Mouse (Mus musculus) testis, postnatal 14 days (tissue): ENCODE results near the gene Tigd4.

Experiments used
- DNase-seq: peaks from one replicate; pipeline ENCODE4 v3.0.0; 2021; ENCODE audit warnings: low spot score

Tigd4 gene

DNA sequence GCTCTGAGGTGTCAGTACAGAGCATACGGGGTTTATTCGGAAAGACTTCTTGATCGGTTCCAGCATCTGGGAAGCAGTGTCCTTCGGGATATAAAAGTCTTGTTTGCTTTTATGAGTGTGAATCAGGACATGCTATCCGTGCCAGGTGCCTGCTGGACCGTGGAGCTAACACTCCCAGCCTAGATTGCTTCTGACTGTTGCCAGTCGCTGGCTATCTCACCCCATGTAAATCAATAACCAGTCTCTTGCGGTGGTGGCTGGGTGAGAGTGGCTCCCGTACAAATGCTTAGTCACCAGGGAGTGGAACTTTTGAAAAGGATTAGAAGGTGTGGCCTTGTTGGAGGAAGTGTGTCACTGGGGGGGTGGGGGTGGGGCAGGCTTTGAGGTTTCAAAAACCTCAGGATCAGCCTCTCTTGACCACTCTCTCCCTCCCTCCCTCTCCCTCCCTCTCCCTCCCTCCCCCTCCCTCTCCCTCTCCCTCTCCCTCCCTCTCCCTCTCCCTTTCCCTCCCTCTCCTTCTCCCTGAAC, 16.9 kb downstream of the Tigd4 start:
- no peak for DNase-seq

DNA sequence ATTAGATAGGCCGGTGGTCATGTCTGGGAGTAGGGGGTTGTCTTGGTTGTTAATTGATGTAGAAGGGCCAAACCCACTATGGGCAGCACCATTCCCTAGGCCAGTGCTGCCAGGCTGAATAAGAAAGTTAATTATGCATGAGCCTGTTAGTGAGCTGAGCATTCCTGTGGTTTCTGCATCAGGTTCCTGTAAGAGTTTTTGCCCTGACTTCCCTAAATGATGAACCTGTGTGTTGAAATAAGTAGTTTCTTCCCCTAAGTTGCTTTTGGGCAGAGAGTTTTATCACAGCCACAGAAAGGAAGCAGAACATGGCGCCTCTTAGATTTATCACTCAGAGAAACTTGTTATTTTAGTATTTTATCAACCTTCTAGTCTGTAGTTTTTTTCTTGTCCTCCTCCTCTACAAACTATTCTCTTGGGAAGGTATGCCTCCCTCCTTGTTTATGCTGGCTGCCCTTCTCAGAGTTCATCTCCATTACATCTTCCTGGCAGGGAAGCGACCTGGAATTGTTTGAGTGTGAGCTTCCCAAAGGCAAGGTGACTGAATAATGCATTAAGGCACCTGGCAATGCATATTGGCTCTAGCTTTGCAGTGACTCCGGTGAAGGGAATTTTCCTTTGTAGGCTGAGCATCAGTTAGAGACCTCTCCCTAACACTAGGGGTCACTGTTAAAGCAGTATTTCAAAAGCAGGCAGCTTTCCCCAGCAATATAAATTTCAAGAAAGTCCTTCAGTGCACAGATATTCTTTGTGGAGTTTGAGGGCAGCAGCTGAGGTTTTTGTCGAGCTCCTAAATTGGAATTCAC, 21.9 kb downstream of the Tigd4 start:
- no peak for DNase-seq

DNA sequence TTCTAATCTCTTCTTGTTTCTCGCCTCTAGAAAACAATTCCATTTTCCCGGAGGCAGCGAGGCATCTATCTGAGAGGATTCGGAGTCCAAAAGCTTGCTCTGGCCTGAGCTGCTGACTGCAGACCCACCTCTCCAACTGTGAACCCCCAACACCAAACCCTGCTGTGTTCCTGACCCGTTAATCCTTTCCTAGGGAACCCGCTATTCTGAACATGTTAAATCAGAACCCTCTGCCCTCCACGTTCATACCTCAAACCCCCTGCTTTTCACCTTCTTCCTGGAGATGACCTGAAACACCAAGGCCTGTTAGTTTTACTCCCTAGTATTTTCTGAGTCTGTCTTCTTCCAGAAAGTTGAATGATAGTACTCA, 22.5 kb downstream of the Tigd4 start:
- DNase-seq, result no peak

DNA sequence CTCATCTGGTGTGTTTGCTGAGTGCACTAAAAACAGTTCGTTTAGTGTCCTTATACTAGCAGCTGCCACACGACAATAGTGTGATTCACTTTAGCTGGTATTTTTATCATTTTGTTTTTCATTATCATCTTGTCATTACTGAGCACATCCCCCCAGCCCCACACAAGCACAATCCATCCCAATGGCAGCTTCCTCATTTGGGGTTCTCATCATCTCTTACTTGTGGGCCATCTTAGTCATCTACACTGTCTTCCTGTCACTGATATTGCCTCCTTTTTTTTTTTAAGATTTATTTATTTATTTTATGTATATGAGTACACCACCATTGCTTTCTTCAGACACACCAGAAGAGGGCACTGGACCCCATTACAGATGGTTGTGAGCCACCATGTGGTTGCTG, 25.3 kb downstream of the Tigd4 start:
- DNase-seq, result no peak

DNA sequence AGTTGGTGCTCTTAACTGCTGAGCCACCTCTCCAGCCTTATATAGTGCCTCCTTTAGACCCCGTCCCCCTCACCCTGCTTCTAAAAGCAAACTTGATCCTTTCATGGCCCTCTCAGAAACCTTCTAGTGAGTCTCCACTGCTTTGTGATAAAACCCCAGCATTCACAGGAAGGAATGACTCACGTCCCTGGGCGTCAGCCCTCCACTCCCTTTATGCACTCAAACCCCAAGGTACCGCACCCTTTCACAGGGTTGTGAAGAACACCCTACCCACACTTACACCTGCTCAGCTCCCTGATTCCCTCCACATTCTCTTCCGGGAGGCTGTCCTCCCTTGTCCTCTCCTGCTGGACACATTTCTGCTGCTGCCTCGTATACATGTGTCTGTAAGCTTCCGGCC, 25.7 kb downstream of the Tigd4 start:
- DNase-seq, result no peak

DNA sequence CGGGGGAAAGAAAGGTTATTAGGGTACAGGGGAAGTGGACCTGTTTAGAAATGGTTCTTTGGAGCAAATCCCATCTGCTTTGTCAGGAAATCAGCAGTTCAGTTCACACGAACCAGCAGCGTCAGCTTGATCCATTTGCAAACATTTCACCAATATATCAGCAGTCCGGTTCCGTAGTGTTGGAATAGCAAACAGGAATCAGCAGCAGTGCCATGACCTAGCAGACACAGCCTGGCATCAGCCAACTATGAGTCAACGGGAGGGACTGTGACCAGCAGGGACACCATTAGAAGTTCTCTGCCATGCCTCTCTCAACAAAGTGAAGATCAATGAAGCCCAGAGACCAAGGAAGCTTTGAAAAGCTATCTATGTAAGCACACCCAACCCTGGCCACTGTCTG, 26.4 kb downstream of the Tigd4 start:
- DNase-seq, result no peak

DNA sequence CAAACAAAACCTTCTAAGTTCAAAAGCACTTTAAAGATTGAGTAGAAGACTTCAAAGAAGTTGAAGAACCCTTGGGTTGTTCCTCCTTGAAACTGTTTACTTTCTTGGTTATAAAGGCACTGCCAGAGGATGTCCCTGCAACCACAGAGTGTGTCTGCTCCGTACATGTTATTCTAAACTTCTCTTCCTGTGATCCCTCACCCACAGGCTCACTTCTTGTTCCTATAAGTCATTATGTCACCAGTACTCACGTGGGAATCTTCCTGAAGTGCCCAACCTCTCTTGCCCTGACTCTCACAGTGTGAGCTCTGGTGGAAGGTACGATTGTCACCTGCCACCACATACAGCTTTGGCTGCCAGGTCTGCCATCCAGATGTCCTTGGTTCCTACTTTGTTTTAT, 28.7 kb downstream of the Tigd4 start:
- no peak for DNase-seq

DNA sequence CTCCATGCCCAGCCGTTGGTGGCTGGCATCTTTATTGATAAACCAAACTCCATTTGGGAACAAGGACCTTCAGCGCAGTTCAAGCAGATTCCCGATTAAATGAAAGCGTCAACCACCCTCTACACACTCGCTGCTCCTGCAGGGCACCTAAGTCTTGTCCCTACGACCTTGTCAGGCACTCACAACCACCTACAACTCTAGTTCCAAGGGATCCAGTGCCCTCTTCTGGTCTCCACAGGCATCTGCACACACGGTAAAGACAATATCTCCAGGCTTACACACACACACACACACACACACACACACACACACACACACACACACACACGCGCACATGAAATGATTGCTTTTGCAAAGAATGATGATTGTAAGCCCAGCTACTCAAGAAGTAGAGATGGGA, 38.2 kb downstream of the Tigd4 start:
- DNase-seq, result no peak

DNA sequence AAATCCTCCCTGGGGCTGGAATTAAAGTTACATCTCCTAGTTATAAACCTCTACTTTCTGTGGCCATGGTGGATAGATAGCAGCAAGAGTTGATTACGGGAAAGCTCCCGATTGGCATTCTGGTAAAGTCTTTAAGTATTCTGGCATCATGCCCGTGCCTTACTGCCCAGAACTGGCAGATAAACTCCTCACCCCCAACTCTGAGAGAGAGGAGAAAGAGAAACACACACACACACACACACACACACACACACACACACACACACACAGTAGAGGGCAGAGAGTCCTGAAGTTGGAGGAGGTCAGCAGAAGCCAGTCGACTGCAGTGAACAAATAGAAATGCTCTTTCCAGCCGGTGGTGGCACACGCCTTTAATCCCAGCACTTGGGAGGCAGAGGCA, 43.7 kb downstream of the Tigd4 start:
- DNase-seq, result no peak

DNA sequence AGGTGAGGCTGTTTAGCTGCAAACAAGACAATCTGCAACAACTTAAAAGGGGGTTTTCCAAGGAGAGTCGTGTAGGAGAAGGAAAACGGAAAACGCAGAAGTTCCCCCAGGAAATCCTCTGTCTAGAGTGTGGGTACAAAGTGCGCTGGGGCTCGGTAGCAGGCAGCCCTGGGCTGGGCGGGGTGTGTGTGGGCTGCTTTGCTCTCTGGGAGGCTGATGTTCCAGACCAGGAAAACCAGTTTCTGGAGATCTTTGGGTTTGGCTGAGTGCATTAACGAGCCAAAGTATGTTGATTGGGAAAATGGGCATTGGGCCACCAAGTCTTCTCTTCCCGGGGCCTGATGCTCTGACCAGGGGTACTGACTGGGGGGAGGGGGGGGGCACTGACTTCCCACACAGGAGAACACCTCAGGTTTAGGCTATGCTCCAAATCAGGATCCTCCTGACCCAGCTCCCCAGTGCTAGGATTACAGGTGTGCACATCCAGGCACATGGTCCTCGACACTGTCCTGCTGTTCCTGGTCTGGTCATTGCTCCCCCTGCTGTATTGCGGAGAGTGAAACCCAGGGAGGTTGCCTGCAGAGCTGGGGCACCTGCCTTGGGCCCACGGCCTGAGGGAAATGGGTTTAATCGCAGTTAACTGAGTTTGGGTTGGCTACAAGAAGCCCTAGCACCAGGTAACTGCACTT, 44.7 kb downstream of the Tigd4 start:
- DNase-seq, result no peak

DNA sequence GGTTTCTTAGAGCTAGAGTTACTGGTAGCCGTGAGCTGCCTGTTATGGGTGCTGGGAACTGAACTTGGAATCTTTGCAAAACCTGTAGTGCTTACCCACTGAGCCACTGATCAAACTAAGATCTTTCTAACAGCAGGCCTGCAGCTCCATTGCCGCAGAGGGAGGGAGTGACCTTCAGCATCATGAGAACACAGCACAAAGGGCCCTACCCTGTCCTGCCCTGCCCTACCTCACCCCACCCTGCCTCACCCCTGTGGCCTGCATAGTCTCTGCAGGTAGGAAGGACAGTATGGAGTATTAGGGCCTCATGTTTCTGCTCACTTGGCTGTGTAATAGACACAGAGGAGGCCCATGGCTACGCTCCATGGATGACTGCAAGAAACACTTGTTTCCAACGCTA, 45.5 kb downstream of the Tigd4 start:
- DNase-seq, result no peak

DNA sequence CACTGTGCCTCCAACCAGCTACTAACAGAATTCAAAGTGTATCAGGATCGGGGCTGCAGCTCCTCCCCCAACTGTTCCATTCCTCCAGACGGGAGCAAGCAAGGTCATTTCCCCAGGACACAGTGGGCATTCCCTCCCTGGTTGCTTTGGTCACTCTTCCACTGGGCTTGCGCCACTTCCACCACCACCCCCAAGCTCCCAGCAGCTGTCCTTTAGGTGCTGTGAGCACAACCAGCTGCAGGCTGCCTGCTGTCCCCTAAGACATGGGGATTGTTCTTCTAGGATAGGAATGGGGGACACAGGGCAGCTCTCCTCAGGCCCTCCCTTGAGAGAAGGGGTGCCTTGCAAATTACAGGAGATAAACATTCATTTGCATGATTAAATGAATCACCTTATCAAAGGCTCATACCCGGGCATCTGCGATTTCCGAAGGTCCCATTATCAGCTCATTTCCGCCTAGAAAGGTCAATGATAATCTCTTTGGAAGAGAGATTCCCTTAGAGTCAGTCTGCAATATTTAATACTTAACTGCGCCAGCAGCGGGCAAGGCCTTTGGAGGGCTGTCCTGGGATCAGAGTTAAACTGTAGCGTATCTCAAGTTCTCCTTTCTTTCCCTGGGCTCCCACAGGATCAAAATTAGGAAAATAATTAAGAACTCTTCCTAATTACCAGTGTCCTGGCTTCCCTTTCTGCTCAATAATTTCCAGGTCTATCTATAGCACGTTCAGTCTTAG, 46.6 kb downstream of the Tigd4 start:
- no peak for DNase-seq

DNA sequence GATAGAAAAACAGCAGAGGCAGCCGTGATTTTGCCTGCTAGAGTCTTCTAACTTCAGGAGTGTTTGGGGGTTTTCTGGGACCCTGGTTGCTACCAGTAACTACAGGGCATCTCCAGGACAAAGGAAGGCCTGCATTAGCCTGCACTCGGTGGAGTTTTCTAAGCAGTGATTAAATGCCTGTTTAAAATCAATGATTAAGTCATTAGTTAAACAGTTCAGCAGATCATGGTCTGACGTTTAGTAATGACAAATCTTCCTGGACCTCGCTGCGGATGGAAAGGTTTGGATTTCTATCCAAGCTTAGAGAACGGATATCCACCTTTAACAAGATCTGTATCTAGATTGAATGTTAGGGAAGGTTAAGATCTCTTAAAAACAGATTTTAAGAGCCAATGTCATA, 47.2 kb downstream of the Tigd4 start:
- DNase-seq, result no peak

DNA sequence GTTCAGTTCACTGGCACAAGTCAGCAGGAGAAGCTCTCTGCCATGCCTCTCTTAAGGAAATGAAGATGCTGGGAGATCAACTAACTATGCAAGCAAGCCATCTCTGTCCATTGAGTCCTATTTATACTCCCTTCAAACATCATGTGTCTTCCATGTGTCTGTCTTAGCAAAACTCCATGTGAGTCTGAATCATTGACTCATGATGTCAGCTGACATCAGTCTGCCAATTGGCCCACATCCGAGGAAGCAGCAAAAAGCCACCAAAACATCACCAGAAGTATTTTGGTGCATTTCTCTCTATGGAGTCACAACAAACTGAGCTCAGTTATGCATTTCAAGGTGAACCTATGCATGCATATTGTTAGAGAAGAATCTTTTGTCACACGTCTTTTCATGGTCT, 48.0 kb downstream of the Tigd4 start:
- no peak for DNase-seq

DNA sequence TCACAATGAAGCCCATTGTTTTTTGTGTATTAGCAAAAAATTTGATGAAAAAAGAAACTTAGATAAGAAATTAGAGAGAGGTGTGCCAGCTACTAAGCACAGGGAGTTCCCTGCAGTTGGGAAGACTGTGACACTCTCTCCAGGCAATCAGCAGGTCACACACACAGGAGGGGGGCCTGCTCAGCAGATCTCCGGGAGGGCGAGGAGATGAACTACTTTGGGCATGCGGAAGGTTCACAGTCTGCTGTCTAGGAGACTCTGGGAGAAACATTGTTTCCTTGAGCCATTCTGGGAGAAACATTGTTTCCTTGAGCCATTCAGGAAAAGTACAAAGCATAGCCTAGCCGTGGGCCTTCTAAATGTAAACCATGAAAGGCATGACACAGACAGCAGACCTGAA, 49.6 kb downstream of the Tigd4 start:
- DNase-seq, result peak; percentile 77

DNA sequence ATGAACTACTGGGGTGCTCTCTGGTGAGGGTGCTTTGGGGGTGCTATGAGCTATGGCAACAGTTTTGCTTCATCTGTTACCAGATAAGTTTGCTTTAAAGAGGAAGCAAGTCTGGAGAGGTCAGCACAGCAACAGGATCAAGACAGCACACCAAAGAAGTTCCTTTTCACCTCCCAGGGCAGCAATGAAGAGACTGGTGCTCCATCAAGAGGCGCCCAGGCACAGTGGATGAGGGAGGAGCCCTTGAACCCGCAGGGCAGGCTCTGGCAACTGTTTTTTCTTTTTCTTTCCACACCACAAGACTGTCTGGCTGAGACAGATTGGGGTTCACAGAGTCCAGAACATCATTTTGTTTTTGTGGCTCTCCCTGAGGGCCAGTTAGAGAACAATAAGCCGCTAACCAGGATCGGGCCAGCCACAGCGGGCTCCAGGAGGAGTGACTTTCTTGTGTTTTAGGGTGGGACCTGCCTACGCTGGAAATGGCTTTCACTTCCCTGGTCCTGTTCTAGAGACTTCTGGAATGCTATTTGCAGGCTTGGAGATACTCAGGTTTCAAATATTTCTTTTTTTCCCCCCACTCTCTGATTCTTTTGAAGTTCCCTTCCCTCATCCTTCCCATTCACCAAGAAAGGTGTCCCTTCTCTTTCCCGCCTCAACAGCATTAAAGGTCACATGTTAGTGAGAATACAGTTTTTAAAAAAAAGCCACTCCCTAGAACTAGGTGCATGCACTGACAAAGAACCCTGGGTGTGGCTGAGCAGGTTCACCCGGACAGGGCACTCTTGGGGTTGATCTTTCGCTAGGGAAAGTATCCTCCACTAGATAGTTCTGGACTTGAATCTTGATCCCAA, 52.0 kb downstream of the Tigd4 start:
- no peak for DNase-seq

DNA sequence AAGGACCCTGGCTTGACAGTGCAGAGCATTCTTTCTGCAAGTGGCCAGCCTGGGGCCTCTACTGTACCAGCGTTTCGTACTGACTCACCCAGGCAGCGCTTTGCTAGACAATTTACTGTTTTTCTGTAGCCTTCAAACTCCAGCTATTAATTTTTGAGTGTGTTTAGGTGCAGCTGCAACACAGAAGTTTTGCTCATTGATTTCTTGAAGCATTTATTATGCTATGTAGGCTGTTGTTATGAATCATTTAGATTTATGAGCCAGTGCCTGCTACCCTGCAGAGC, 52.6 kb downstream of the Tigd4 start:
- DNase-seq, result no peak

DNA sequence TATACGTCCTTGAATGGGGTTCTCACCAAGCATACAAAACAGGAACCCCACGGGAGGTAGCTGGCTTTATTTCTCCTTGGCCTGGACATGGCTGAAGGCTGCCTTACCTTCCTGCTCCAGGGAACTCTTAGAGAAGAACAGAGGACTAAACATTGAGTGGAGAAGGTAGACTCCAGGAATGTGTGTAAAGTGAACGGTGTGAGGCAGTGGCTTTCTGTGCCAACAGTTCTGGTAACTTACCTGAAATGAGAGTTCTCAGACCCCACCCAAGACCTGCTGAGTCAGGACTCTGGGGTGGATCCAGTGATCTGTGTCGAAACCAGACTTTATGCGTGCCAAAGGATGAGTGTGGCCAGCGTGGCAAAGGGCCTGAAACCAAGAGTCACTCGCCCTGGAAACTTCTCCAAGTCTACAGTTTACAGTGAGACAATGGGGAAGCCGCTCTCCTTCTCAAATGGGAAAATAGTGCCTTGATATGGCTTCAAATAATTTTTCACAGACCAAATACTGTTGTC, 53.0 kb downstream of the Tigd4 start:
- DNase-seq, result no peak
